Mouse (Mus musculus) heart, adult 2 months (tissue): ENCODE results near the gene Dpysl5.

Source experiments
- CTCF ChIP-seq: fragments of 200-600 bp; IDR thresholded peaks from 2 replicates; pipeline ENCODE4 v1.8.1; 2022; ENCODE audit warnings: antibody characterized with exemption, mild to moderate bottlenecking, moderate library complexity
- POLR2A ChIP-seq: fragments of 200-500 bp; IDR thresholded peaks from 2 replicates; pipeline ENCODE4 v1.6.1; 2011; ENCODE audit warnings: mild to moderate bottlenecking, low read depth, low read length, control low read depth; ENCODE audit not compliant: insufficient read depth

- TF ChIP-seq CTCF (no peak), POLR2A (no peak)
Observed at GRCm38 (mm10) chr5:30797482-30797881, 86.1 kb downstream of the Dpysl5 start.
